Mouse (Mus musculus): Measurements from ENCODE around the gene Cxcl15.

- TF ChIP-seq EP300 (IDR thresholded peaks at IDR 0.05; ENCODE audit: low read depth) (no peak), CTCF (IDR thresholded peaks at IDR 0.05; ENCODE audit: low read depth) (no peak)
These were observed 32.5 kb upstream of the Cxcl15 start for GRCm38 (mm10) chr5:90761834-90762233.

All from liver, embryonic 14.5 days (tissue).